Mouse (Mus musculus): ENCODE measurements at regions not wholly inside any gene's neighbourhood (a gene's known extent, or its start where the extent isn't known, plus 50 kb on each side); places are given as distances from the start of the nearest gene placed in this dataset.

DNA sequence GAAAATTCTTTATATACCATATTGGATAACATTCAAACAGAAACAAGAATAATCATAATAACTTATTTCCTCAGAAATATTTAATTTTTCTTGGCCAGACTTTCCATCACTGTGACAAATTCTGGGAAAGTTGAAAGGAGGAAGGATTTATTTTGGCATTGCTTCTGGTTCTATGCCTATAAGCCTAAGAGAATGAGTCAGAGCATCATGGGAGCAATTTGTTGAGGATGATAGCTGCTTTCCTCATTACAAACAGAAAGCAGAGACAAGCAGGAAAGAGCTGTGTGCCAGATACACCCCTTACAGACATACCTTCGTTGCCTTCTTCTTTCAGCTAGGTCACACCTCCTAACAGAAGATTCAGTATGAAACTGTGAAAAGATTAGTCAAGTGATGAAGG, 115.3 kb downstream of the Rgs21 start:
- H3K4me3 ChIP-seq (ENCODE audit: low read depth, low read length), result no peak overlapping the region
- H3K9ac ChIP-seq, result no peak overlapping the region
- DNase-seq (peak; percentile 3), ATAC-seq (ENCODE audit: insufficient read depth) (no peak)
- no peak overlapping the region for H3K4me2 ChIP-seq
- no peak overlapping the region for H3K27ac ChIP-seq (ENCODE audit: low read depth)
- WGBS, result 65% methylated on average over 1 of the region's 1 CpGs
- H3K9me3 ChIP-seq (ENCODE audit: low read depth, low read length), result no peaks in the 10 kb centered on the region
- H3K36me3 ChIP-seq (ENCODE audit: insufficient read depth), result no peaks in the 10 kb centered on the region
- TF ChIP-seq CTCF (IDR thresholded peaks at IDR 0.05; ENCODE audit: low read depth), result no peak
- no peaks in the 10 kb centered on the region for H3K27me3 ChIP-seq (ENCODE audit: insufficient read depth, low read length)
- no peaks in the 10 kb centered on the region for H3K4me1 ChIP-seq (ENCODE audit: insufficient read depth)

DNA sequence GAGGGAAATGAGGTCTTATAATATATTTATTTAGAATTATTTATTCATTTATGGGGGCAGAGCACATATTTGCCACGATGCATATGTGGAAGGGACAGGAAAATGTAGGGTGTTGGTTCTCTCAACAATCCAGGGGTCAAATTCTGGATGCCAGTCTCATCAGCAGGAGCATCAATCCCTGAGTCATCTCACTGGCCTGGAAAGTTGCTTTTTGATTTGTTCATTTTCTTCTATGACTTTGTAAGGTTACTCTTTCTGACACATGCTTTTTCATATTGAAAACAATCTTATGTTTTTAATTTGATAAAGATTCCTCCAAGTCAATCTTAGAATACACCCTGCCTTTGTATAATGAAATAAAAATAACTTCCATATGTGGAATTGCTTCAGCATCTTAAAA, 115.7 kb downstream of the Rgs21 start:
- H3K4me1 ChIP-seq (ENCODE audit: insufficient read depth), result no peaks in the 10 kb centered on the region
- no peak for ATAC-seq (ENCODE audit: insufficient read depth)
- 61% methylated on average over 1 of the region's 1 CpGs for WGBS
- H3K4me2 ChIP-seq, result no peak overlapping the region
- H3K27ac ChIP-seq (ENCODE audit: low read depth), result no peak overlapping the region
- no peaks in the 10 kb centered on the region for H3K36me3 ChIP-seq (ENCODE audit: insufficient read depth)
- no peaks in the 10 kb centered on the region for H3K27me3 ChIP-seq (ENCODE audit: insufficient read depth, low read length)
- DNase-seq, result no peak
- no peak overlapping the region for H3K4me3 ChIP-seq (ENCODE audit: low read depth, low read length)
- H3K9ac ChIP-seq, result no peak overlapping the region
- H3K9me3 ChIP-seq (ENCODE audit: low read depth, low read length), result no peaks in the 10 kb centered on the region
- TF ChIP-seq CTCF (IDR thresholded peaks at IDR 0.05; ENCODE audit: low read depth), result no peak

- no peak overlapping the region for H3K27ac ChIP-seq (ENCODE audit: low read depth)
- H3K9me3 ChIP-seq (ENCODE audit: low read depth, low read length), result no peaks in the 10 kb centered on the region
- ATAC-seq (ENCODE audit: insufficient read depth), result no peak
- TF ChIP-seq CTCF (IDR thresholded peaks at IDR 0.05; ENCODE audit: low read depth), result no peak
- no peak overlapping the region for H3K9ac ChIP-seq
- no peaks in the 10 kb centered on the region for H3K27me3 ChIP-seq (ENCODE audit: insufficient read depth, low read length)
- no peak for DNase-seq
- WGBS, result 78% methylated on average over 2 of the region's 2 CpGs
- no peaks in the 10 kb centered on the region for H3K4me1 ChIP-seq (ENCODE audit: insufficient read depth)
- no peaks in the 10 kb centered on the region for H3K36me3 ChIP-seq (ENCODE audit: insufficient read depth)
- no peak overlapping the region for H3K4me2 ChIP-seq
- H3K4me3 ChIP-seq (ENCODE audit: low read depth, low read length), result no peak overlapping the region
These were observed 130.8 kb downstream of the Rgs21 start for GRCm38 (mm10) chr1:144436617-144437016.

GRCm38 (mm10) chr1:144432816-144433215, 134.7 kb downstream of the Rgs21 start:
- Histone ChIP-seq H3K9ac (no peak overlapping the region), H3K9me3 (ENCODE audit: low read depth, low read length) (no peaks in the 10 kb centered on the region), H3K4me2 (no peak overlapping the region), H3K4me1 (ENCODE audit: insufficient read depth) (no peaks in the 10 kb centered on the region), H3K27me3 (ENCODE audit: insufficient read depth, low read length) (no peaks in the 10 kb centered on the region), H3K27ac (ENCODE audit: low read depth) (no peak overlapping the region), H3K36me3 (ENCODE audit: insufficient read depth) (no peaks in the 10 kb centered on the region), H3K4me3 (ENCODE audit: low read depth, low read length) (no peak overlapping the region)
- no peak for DNase-seq
- no peak for TF ChIP-seq CTCF (IDR thresholded peaks at IDR 0.05; ENCODE audit: low read depth)
- ATAC-seq (ENCODE audit: insufficient read depth), result no peak
- WGBS, result 90% methylated on average over 2 of the region's 2 CpGs

DNA sequence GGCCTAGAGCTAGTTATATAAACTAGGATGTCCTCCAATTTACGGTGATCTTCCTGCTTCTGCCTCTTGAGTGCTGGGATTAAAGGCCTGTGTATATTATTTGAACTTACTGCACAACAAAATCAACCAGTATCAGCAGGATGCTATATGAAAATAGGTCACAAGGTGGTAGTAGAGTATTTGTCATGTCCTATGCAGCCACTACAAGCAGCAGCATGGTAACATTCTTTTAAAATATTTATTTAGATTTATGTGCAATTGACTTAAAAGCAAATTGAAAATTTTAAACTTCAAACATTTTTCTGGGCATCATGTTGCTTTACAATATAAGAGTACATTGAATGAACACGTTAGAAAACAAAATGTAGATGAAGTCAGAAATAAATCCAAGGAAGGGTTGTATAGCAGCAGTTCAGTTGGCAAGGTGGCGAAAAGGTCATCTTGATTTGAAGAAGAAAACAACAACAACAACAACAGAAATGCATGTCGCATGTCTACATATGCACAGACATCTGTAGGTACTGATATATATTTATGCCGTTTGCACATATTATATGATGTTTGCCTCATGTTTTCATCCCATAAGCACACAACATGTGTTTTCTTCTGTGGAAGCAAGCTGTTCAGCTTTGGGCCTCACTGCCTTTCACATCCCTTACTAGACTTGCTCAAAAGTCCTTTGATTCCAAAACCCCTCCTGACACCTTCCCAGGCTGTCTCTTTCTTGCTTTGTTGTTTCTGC, 135.8 kb downstream of the Rgs21 start:
- H3K9me3 ChIP-seq (ENCODE audit: low read depth, low read length), result no peaks in the 10 kb centered on the region
- H3K4me1 ChIP-seq (ENCODE audit: insufficient read depth), result no peaks in the 10 kb centered on the region
- peak; percentile 59 for TF ChIP-seq CTCF (IDR thresholded peaks at IDR 0.05; ENCODE audit: low read depth)
- no peak overlapping the region for H3K9ac ChIP-seq
- no peaks in the 10 kb centered on the region for H3K27me3 ChIP-seq (ENCODE audit: insufficient read depth, low read length)
- no peak overlapping the region for H3K4me3 ChIP-seq (ENCODE audit: low read depth, low read length)
- H3K27ac ChIP-seq (ENCODE audit: low read depth), result no peak overlapping the region
- 78% methylated on average over 5 of the region's 5 CpGs for WGBS
- no peaks in the 10 kb centered on the region for H3K36me3 ChIP-seq (ENCODE audit: insufficient read depth)
- peak; percentile 68 for DNase-seq
- H3K4me2 ChIP-seq, result no peak overlapping the region
- ATAC-seq (ENCODE audit: insufficient read depth), result no peak

- 77% methylated on average over 2 of the region's 2 CpGs for WGBS
- ATAC-seq (ENCODE audit: insufficient read depth) (no peak), DNase-seq (no peak)
- no peak for TF ChIP-seq CTCF (IDR thresholded peaks at IDR 0.05; ENCODE audit: low read depth)
- Histone ChIP-seq H3K4me1 (ENCODE audit: insufficient read depth) (no peaks in the 10 kb centered on the region), H3K36me3 (ENCODE audit: insufficient read depth) (no peaks in the 10 kb centered on the region), H3K9ac (no peak overlapping the region), H3K4me3 (ENCODE audit: low read depth, low read length) (no peak overlapping the region), H3K4me2 (no peak overlapping the region), H3K9me3 (ENCODE audit: low read depth, low read length) (no peaks in the 10 kb centered on the region), H3K27me3 (ENCODE audit: insufficient read depth, low read length) (no peaks in the 10 kb centered on the region), H3K27ac (ENCODE audit: low read depth) (no peak overlapping the region)
These were observed 146.1 kb downstream of the Rgs21 start for GRCm38 (mm10) chr1:144421374-144421773.

DNA sequence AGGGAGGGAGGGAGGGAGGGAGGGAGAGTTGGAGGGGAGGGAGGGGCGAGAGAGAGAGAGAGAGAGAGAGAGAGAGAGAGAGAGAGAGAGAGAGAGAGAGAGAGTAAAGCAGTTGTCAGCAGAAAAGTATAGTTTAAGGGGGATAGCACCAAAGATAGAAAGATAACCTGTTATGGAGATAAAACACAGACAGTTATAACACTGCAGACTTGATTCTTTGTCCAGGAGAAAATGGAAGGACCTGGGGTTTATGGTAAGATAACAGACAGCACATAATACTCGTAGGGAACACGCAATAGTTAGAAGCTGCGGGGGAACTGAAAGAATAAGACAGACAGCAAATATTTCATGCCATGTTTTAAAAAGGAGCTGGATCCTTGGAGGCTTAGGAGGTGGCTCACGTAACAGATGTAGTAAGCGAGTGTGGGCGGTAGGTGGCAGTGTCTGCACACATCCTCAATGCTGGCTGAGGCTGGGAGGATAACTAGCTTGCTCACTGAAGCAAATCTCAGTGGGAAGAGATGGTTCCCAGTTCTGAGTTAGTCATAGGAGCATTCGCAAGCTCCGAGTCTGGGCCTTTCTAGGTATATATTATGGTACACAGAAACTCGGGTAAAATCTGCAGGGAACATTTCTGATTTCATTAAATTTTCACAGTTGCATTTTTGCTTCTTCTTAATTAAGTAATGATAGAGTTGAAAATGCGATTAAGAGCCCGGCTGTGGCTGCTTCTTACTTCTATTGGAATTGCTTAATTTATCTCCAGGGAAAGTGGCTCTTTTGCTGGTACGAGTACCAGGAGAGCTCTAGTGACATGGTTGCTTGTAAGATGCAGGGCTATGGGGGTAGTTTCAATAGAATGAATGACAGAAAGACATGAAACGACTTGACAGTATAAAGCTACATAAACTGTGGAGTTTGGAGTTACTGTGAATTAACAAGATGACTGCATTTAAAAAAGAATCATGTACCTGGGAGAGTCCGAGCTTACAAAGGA, 157.6 kb upstream of the Rgs1 start:
- peak; percentile 87 for ATAC-seq (ENCODE audit: insufficient read depth)
- Histone ChIP-seq H3K27ac (ENCODE audit: low read depth) (no peak overlapping the region), H3K9ac (no peak overlapping the region), H3K9me3 (ENCODE audit: low read depth, low read length) (no peaks in the 10 kb centered on the region), H3K4me2 (no peak overlapping the region), H3K27me3 (ENCODE audit: insufficient read depth, low read length) (no peaks in the 10 kb centered on the region), H3K4me1 (ENCODE audit: insufficient read depth) (no peaks in the 10 kb centered on the region), H3K4me3 (ENCODE audit: low read depth, low read length) (no peak overlapping the region), H3K36me3 (ENCODE audit: insufficient read depth) (no peaks in the 10 kb centered on the region)
- TF ChIP-seq CTCF (IDR thresholded peaks at IDR 0.05; ENCODE audit: low read depth), result peak; percentile 93
- 33% methylated on average over 14 of the region's 15 CpGs for WGBS
- DNase-seq, result peak; percentile 91

All from lung, embryonic 14.5 days (tissue).